Mouse (Mus musculus) CH12.LX (cell line): Measurements from ENCODE around the gene Phrf1.

Experiments used
- CTCF ChIP-seq, 2 experiments: IDR thresholded peaks in 1 of 2; conservative IDR thresholded peaks in 1 of 2; 2 replicates each; pipeline ENCODE4 v1.5.1; 2011 to 2012; ENCODE audit warnings: low read depth in 2 of 2, low read length in 2 of 2, improper control_type of control experiment in 1 of 2, inconsistent platforms in 1 of 2, mild to moderate bottlenecking in 1 of 2, moderate library complexity in 1 of 2
- E2F4 ChIP-seq: IDR thresholded peaks from 2 replicates; pipeline ENCODE4 v1.6.1; 2011; ENCODE audit warnings: low read depth, low read length, improper control_type of control experiment; ENCODE audit not compliant: insufficient replicate concordance
- EP300 ChIP-seq: IDR thresholded peaks from 2 replicates; pipeline ENCODE4 v1.6.1; 2011; ENCODE audit warnings: low read length, improper control_type of control experiment
- JUND ChIP-seq: conservative IDR thresholded peaks from 2 replicates; pipeline ENCODE4 v1.6.1; 2011; ENCODE audit warnings: low read depth, low read length, improper control_type of control experiment
- PAX5 ChIP-seq: IDR thresholded peaks from 2 replicates; pipeline ENCODE4 v1.6.1; 2012; ENCODE audit warnings: low read length, inconsistent platforms, mixed read lengths
- POLR2A ChIP-seq: IDR thresholded peaks from 2 replicates; pipeline ENCODE4 v1.6.1; 2011; ENCODE audit warnings: low read depth, mild to moderate bottlenecking, improper control_type of control experiment, low read length
- USF1 ChIP-seq: IDR thresholded peaks from 2 replicates; pipeline ENCODE4 v1.6.1; 2014; ENCODE audit warnings: low read depth, mild to moderate bottlenecking, inconsistent platforms, low read length, improper control_type of control experiment

DNA sequence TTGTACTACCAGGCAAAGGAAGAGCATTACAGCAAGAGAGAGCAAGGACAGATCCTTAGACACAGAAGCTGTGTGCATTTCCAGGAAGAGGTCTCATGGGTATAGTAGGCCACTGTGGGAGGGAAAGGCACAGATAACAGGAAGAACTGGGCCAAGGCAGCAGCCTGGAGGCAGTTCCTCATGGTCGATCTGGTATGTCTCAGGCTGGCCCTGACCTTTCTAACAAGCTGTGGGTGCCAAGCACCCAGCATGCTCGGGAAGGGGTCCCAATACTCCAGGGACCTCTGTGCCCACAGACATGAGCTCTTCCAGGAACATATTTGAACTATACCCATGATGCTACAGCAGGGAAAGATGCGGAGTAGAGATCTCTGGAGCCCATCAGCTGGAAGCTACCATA, 24.0 kb upstream of the Phrf1 start:
- TF ChIP-seq POLR2A (no peak), PAX5 (no peak), EP300 (no peak), E2F4 (no peak), CTCF (conservative IDR thresholded peaks at IDR 0.05 in 1 of 2, IDR thresholded peaks at IDR 0.05 in 1 of 2; ENCODE audit: low read depth in 2 of 2, low read length in 2 of 2) (no peak), USF1 (no peak), JUND (no peak)
